Mouse (Mus musculus): ENCODE measurements at regions not wholly inside any gene's neighbourhood (a gene's known extent, or its start where the extent isn't known, plus 50 kb on each side); places are given as distances from the start of the nearest gene placed in this dataset.
A peak's percentile ranks its signal among the peaks of the same experiment; 100 is the strongest.

DNA sequence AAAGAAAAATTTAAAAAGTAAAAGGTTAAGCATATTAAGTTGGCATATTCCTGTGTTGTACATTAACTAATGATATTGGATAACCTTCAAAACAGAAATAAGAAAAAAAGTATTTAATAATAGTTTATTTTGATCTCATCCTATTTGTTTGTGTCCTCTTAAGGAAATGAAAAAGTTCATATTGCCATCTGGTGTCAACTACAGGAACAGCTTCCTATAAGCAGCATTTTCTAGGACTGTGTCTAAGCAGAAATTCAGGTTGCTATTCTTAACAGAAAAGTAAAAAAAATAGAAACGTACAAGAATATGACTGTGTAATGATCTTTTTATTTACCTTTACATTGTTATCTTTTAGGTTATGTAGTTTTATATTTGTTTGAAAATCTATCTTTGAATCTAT, 313.4 kb upstream of the G6pd2 start:
- no peak for DNase-seq (ENCODE audit: low spot score in 2 of 2)

DNA sequence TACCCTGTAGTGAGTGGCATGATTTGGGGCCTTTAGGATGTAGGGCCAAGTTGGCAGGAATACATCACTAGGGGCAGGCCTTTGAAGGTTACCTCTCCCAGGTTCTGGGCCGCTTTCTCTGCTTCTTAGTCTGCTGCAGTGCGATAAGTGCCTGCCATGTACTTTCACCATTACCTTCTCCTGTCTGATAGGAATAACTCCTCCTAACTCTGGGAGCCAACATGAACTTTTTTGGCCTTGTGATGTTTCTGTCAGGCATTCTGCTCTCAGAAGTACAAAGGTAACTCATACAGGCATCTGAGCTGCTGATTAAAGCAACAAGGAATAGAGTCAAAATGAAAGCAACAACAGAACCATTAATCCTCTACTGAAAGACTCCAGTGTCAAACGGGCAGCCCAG, 301.2 kb upstream of the G6pd2 start:
- DNase-seq (ENCODE audit: low spot score in 2 of 2), result no peak

DNA sequence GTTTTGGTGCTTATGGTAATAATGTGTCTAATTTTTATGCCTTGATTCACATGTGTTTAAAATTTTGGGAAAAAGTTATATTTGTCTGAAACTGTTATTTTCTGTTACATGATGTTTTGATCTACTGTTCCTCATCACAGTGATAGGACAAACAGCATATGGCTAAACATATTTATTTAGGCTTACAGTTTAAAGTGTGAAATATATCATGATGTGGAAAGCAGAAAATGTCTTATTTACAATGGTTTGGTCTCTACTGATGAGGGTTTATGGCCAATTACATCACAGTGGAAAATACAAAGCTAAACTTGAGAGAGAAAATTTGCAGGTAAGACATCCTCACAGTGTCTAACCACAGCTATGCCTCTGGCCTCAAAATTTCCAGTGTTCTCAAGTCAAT, 268.1 kb upstream of the G6pd2 start:
- DNase-seq (ENCODE audit: low spot score in 2 of 2), result no peak

DNA sequence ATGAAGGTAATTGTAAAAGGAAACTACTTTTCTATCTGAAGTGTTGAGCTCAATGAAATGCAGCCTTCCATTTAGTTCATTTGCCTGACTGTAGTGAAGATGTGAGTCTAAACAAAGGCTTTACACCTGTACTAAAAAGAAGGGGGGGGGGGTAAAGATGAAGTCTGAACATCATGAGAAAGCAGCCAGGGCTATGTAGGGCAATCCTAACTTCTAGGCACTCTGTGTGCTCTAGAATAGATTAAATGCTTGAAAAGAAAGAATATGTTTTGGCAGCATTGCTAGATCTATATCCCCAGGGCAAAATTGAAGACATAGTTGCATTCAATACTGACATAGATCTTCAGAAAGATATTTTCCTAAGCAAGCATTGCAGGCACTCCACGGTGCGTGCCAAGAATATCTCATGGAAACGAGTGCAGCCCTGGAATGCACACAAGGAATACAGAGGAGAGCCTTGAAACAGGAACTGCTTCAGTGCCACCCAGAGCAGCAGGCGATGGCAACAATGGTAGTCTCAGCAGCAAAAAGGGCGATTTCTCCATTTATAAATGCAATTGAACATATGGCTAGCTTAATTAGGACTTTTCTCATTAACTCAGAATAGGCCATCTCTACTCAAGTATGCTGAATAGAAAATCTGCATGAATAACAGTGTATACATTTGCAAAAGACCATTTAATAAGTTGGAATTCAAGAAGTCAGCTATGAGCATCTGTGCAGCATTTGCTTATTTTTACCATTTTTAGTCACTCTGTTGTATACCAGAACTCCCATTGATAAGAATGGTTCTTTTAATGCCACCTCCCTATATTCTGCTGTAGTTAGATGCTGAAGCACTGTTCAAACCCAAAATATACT, 261.8 kb upstream of the G6pd2 start:
- DNase-seq (ENCODE audit: low spot score in 2 of 2), result peak; percentile 30 to 45

DNA sequence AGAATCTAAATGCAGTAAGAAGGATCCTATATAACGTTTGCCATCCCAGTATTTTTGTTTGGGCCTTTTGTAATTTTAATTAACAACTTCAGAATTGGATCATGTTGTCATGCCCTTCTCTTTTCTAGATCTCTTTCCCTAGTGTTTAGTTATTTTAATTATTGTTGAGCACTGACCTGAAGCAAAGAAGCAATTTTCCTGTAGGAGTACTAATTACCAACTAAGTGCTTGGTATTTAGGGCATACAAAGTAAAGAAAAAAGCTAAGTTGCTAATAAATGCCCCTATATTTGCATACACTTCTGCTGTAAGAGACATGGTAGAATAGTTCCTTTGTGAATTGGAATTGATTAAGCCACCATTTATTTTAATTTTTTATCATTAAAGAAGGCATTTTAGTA, 255.1 kb upstream of the G6pd2 start:
- DNase-seq (ENCODE audit: low spot score in 2 of 2), result no peak
